Mouse (Mus musculus): ENCODE data around the gene Slc22a21.
"Not testable (repeated sequence)": the region's sequence is repeated elsewhere in the genome, so short reads cannot be mapped to it uniquely, and the experiment has no call there.

Gene Slc22a21

GRCm38 (mm10) chr11:53997661-53998060 is 17.5 kb upstream of the Slc22a21 start:
- no peak for DNase-seq

- DNase-seq, result no peak
These were observed 12.1 kb upstream of the Slc22a21 start for GRCm38 (mm10) chr11:53992264-53992663.

GRCm38 (mm10) chr11:53989232-53989631 is 9.1 kb upstream of the Slc22a21 start:
- DNase-seq, result no peak

GRCm38 (mm10) chr11:53988081-53988480 is 7.9 kb upstream of the Slc22a21 start:
- DNase-seq, result no peak

GRCm38 (mm10) chr11:53981396-53981795 is 1.3 kb upstream of the Slc22a21 start:
- DNase-seq, result no peak

- DNase-seq, result not testable (repeated sequence)
These were observed 710 bp downstream of the Slc22a21 start for GRCm38 (mm10) chr11:53979456-53979787.

- DNase-seq, result no peak
These were observed 2.5 kb downstream of the Slc22a21 start for GRCm38 (mm10) chr11:53977672-53978071.

GRCm38 (mm10) chr11:53975559-53975958 is 4.6 kb downstream of the Slc22a21 start:
- no peak for DNase-seq

- DNase-seq, result no peak
These were observed 21.1 kb downstream of the Slc22a21 start for GRCm38 (mm10) chr11:53958984-53959383.

- peak; percentile 37 for DNase-seq
These were observed 22.0 kb downstream of the Slc22a21 start for GRCm38 (mm10) chr11:53958176-53958575.

GRCm38 (mm10) chr11:53956636-53957035 is 23.5 kb downstream of the Slc22a21 start:
- DNase-seq, result no peak

GRCm38 (mm10) chr11:53954653-53955052 is 25.5 kb downstream of the Slc22a21 start:
- DNase-seq, result no peak

GRCm38 (mm10) chr11:53950133-53950532 is 30.0 kb downstream of the Slc22a21 start:
- DNase-seq, result not testable (repeated sequence)

GRCm38 (mm10) chr11:53931944-53932318 is 48.2 kb downstream of the Slc22a21 start:
- not testable (repeated sequence) for DNase-seq

GRCm38 (mm10) chr11:53931091-53931943 is 48.8 kb downstream of the Slc22a21 start:
- DNase-seq, result peak; percentile 66

- DNase-seq, result no peak
These were observed 50.4 kb downstream of the Slc22a21 start for GRCm38 (mm10) chr11:53929741-53930140.

- DNase-seq, result no peak
These were observed 51.5 kb downstream of the Slc22a21 start for GRCm38 (mm10) chr11:53928585-53928984.

GRCm38 (mm10) chr11:53926303-53926702 is 53.8 kb downstream of the Slc22a21 start:
- no peak for DNase-seq

GRCm38 (mm10) chr11:53918851-53919250 is 61.3 kb downstream of the Slc22a21 start:
- DNase-seq, result no peak

- DNase-seq, result no peak
These were observed 69.1 kb downstream of the Slc22a21 start for GRCm38 (mm10) chr11:53911011-53911410.

GRCm38 (mm10) chr11:53908686-53909085 is 71.4 kb downstream of the Slc22a21 start:
- DNase-seq, result no peak

GRCm38 (mm10) chr11:53904534-53904925 is 75.6 kb downstream of the Slc22a21 start:
- DNase-seq, result no peak

GRCm38 (mm10) chr11:53903781-53904533 is 76.2 kb downstream of the Slc22a21 start:
- peak; percentile 81 for DNase-seq

- DNase-seq, result no peak
These were observed 77.4 kb downstream of the Slc22a21 start for GRCm38 (mm10) chr11:53902741-53903140.
